Mouse (Mus musculus): ENCODE measurements around the gene Edn2. TPM values are rescaled to one million over a fixed set of nuclear protein-coding genes. Genes with fewer than 3 reads are reported as not detected.

Gene Edn2
- 0.06 TPM in 1 of 2 replicates, not detected in the other for polyA plus RNA-seq (2012; rRNA removed)
- polyA plus RNA-seq (2014; fragmentation: Nextera tagmentation; extraction: Ambion mirVana), result 0.06 TPM in 1 of 2 replicates, not detected in the other

DNA sequence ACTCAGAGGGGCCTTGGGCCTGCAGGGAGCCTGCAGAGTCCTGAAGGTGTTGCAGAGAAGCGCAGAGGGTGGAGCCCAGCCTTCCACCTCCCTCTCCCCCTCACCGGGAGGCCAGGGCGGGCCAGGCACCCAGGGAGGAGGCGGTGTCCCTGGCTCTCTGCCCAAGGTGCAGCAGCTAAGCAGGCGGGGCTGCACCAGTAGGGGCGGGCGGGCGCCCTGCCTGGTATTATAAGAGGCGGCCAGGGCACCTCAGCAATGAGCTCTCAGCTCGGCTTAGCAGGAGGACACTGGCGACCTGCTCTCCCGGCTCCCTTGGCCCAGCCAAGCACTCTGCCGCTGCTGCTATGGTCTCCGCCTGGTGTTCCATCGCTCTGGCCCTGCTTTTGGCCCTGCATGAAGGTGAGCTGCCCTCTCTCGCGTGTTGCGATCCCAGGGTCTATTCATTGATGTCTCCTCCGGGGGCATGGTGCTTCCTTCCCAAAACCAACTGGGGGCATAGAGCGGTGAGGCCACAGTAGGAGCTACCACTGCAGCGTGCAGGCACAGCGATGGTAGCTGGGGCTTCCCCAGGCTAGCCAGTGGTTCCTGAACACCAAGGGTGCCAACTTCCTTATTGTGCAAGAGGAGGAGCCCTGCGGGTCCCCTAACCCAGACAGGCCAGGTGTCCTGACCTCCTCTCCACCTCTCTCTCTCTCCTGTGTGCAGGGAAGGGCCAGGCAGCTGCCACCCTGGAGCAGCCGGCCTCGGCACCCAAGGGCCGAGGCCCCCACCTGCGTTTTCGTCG, at the start of gene Edn2:
Gene Edn2 (plus strand): TSS at position 41 of the 784 bp plus-strand sequence.
- Histone ChIP-seq H3K4me3 (ENCODE audit: insufficient read depth in 1 of 2, low read depth in 2 of 2, low read length in 2 of 2) (no peak within 1 kb of the TSS), H3K36me3 (replicated peaks; ENCODE audit: control insufficient read depth, insufficient read depth, low read depth) (no peaks in the 10 kb centered on the region), H3K9me3 (ENCODE audit: control insufficient read depth, low read length) (no peaks in the 10 kb centered on the region), H3K9ac (replicated peaks) (no peak within 1 kb of the TSS), H3K27ac (no peak within 1 kb of the TSS), H3K4me1 (replicated peaks; ENCODE audit: control insufficient read depth in 2 of 2, insufficient read depth in 2 of 2, low read length in 1 of 2) (no peaks in the 10 kb centered on the region), H3K4me2 (ENCODE audit: low read depth) (no peak within 1 kb of the TSS), H3K27me3 (ENCODE audit: control insufficient read depth, insufficient read depth, low read length) (no peaks in the 10 kb centered on the region)
- WGBS (ENCODE audit: insufficient replicate concordance), result 34% methylated on average over 28 of the region's 29 CpGs
- no peak for TF ChIP-seq EP300 (IDR thresholded peaks at IDR 0.05; ENCODE audit: low read depth)
- TF ChIP-seq CTCF (IDR thresholded peaks at IDR 0.05; ENCODE audit: low read depth), result no peak
- ATAC-seq (ENCODE audit: insufficient read depth) (no peak), DNase-seq (ENCODE audit: low read depth in 3 of 3, low spot score in 3 of 3) (no peak)

DNA sequence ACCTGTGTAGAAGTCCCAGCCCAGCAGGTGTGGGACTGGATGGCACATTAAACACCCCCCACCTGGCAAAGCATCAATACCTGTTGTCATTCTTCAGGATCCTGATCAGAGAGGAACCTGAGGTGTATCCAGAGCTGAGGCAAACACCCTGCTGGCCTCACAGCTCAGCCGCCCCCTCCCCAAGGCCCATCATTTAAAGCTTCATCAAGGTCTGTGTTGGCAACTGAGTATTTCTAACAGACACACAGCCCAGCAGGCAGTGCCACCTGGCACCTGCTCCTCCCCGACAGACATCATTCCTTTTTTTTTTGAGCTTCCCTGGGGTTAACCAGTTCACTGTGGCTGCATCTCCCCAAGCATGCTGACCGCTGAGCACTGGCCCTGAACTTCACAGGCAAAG, 45.5 kb upstream of the Edn2 start:
- H3K36me3 ChIP-seq (replicated peaks; ENCODE audit: control insufficient read depth, insufficient read depth, low read depth), result no peaks in the 10 kb centered on the region
- ATAC-seq (ENCODE audit: insufficient read depth), result no peak
- no peaks in the 10 kb centered on the region for H3K9me3 ChIP-seq (ENCODE audit: control insufficient read depth, low read length)
- DNase-seq (ENCODE audit: low read depth in 3 of 3, low spot score in 3 of 3), result no peak
- H3K27ac ChIP-seq, result no peak overlapping the region
- H3K4me3 ChIP-seq (ENCODE audit: insufficient read depth in 1 of 2, low read depth in 2 of 2, low read length in 2 of 2), result no peak overlapping the region
- TF ChIP-seq CTCF (IDR thresholded peaks at IDR 0.05; ENCODE audit: low read depth) (no peak), EP300 (IDR thresholded peaks at IDR 0.05; ENCODE audit: low read depth) (no peak)
- H3K9ac ChIP-seq (replicated peaks), result no peak overlapping the region
- WGBS (ENCODE audit: insufficient replicate concordance), result 57% methylated on average over 3 of the region's 3 CpGs
- no peaks in the 10 kb centered on the region for H3K27me3 ChIP-seq (ENCODE audit: control insufficient read depth, insufficient read depth, low read length)
- H3K4me2 ChIP-seq (ENCODE audit: low read depth), result no peak overlapping the region
- no peaks in the 10 kb centered on the region for H3K4me1 ChIP-seq (replicated peaks; ENCODE audit: control insufficient read depth in 2 of 2, insufficient read depth in 2 of 2, low read length in 1 of 2)

DNA sequence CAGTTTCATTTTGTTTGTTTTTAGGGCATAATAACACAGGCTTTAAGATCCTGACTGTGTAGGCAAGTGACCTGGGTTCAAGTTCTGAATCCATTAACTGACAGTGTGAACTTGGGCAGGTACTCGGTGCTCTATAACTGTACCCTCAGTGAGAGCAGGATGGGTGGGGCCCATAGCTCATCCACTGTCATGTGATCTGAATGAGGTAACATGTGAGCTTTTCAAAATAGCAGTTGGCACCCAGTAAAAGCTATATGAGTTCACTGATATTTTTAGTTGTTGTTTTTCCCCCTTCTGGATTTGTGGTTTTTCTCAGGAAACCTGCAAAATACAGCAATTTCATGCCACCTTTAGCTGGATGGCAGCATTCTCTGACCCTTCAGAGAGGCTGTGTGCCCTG, 44.7 kb upstream of the Edn2 start:
- Histone ChIP-seq H3K4me1 (replicated peaks; ENCODE audit: control insufficient read depth in 2 of 2, insufficient read depth in 2 of 2, low read length in 1 of 2) (no peaks in the 10 kb centered on the region), H3K9ac (replicated peaks) (no peak overlapping the region), H3K27me3 (ENCODE audit: control insufficient read depth, insufficient read depth, low read length) (no peaks in the 10 kb centered on the region), H3K27ac (no peak overlapping the region), H3K4me2 (ENCODE audit: low read depth) (no peak overlapping the region), H3K9me3 (ENCODE audit: control insufficient read depth, low read length) (no peaks in the 10 kb centered on the region), H3K4me3 (ENCODE audit: insufficient read depth in 1 of 2, low read depth in 2 of 2, low read length in 2 of 2) (no peak overlapping the region), H3K36me3 (replicated peaks; ENCODE audit: control insufficient read depth, insufficient read depth, low read depth) (no peaks in the 10 kb centered on the region)
- no peak for ATAC-seq (ENCODE audit: insufficient read depth)
- WGBS (ENCODE audit: insufficient replicate concordance), result 63% methylated on average over 1 of the region's 1 CpGs
- TF ChIP-seq EP300 (IDR thresholded peaks at IDR 0.05; ENCODE audit: low read depth), result no peak
- no peak for TF ChIP-seq CTCF (IDR thresholded peaks at IDR 0.05; ENCODE audit: low read depth)
- no peak for DNase-seq (ENCODE audit: low read depth in 3 of 3, low spot score in 3 of 3)

DNA sequence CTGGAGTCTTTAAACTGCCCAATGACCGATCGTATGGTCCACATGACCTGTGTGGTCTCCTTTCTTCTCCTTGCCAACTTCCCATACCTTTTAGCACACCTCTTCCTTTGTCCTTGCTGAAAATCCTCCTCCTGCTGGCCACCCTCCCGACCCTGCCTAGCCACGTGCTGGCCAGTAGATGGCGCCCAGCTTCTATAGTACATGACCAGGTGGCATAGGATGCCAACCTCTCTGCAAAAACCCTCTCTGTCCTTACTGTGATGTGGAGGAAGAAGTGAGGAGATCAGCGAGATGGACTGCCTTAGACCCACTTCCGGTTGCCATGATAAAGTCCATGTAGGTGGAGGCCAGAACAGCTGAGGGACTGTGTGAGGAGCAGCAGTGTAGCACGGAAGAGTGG, 40.7 kb upstream of the Edn2 start:
- peak; percentile 82 for TF ChIP-seq CTCF (IDR thresholded peaks at IDR 0.05; ENCODE audit: low read depth)
- no peak for TF ChIP-seq EP300 (IDR thresholded peaks at IDR 0.05; ENCODE audit: low read depth)
- WGBS (ENCODE audit: insufficient replicate concordance), result 21% methylated on average over 8 of the region's 8 CpGs
- H3K4me2 ChIP-seq (ENCODE audit: low read depth), result no peak overlapping the region
- no peak overlapping the region for H3K4me3 ChIP-seq (ENCODE audit: insufficient read depth in 1 of 2, low read depth in 2 of 2, low read length in 2 of 2)
- no peaks in the 10 kb centered on the region for H3K9me3 ChIP-seq (ENCODE audit: control insufficient read depth, low read length)
- no peaks in the 10 kb centered on the region for H3K4me1 ChIP-seq (replicated peaks; ENCODE audit: control insufficient read depth in 2 of 2, insufficient read depth in 2 of 2, low read length in 1 of 2)
- no peaks in the 10 kb centered on the region for H3K27me3 ChIP-seq (ENCODE audit: control insufficient read depth, insufficient read depth, low read length)
- no peak for ATAC-seq (ENCODE audit: insufficient read depth)
- DNase-seq (ENCODE audit: low read depth in 3 of 3, low spot score in 3 of 3), result no peak
- H3K27ac ChIP-seq, result no peak overlapping the region
- no peaks in the 10 kb centered on the region for H3K36me3 ChIP-seq (replicated peaks; ENCODE audit: control insufficient read depth, insufficient read depth, low read depth)
- H3K9ac ChIP-seq (replicated peaks), result no peak overlapping the region

DNA sequence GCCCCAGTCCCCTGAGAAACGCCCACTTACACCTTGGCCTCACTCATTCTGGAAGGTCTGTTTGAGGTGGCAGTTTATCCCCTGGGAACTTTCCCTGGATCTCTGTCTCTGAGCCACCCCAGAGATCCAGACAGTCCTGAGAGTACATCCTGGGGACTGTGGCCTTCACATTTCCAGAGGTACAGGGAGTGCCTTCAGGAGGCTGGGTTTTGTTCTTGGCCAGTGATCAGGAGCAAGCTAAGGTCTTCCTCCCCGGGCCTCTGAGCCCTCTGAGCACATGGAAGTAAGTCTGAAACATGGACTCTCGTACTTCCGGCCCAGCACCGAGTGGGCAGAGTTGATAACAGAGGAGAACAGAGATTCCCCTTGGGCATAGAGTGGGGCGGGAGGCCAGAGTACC, 36.4 kb upstream of the Edn2 start:
- H3K27ac ChIP-seq, result no peak overlapping the region
- no peak for TF ChIP-seq CTCF (IDR thresholded peaks at IDR 0.05; ENCODE audit: low read depth)
- TF ChIP-seq EP300 (IDR thresholded peaks at IDR 0.05; ENCODE audit: low read depth), result no peak

More for the DNA sequence above, 36.4 kb upstream of the Edn2 start:
- Histone ChIP-seq H3K36me3 (replicated peaks; ENCODE audit: control insufficient read depth, insufficient read depth, low read depth) (no peaks in the 10 kb centered on the region), H3K4me2 (ENCODE audit: low read depth) (no peak overlapping the region), H3K9me3 (ENCODE audit: control insufficient read depth, low read length) (no peaks in the 10 kb centered on the region), H3K9ac (replicated peaks) (no peak overlapping the region), H3K27me3 (ENCODE audit: control insufficient read depth, insufficient read depth, low read length) (no peaks in the 10 kb centered on the region), H3K4me3 (ENCODE audit: insufficient read depth in 1 of 2, low read depth in 2 of 2, low read length in 2 of 2) (no peak overlapping the region), H3K4me1 (replicated peaks; ENCODE audit: control insufficient read depth in 2 of 2, insufficient read depth in 2 of 2, low read length in 1 of 2) (no peaks in the 10 kb centered on the region)
- ATAC-seq (ENCODE audit: insufficient read depth) (no peak), DNase-seq (ENCODE audit: low read depth in 3 of 3, low spot score in 3 of 3) (no peak)
- 49% methylated on average over 6 of the region's 6 CpGs for WGBS (ENCODE audit: insufficient replicate concordance)

Data from liver, embryonic 14.5 days (tissue).